Mouse (Mus musculus) hindbrain, embryonic 16.5 days (tissue): ENCODE data around the gene Ap4e1. TPM values are rescaled to one million over a fixed set of nuclear protein-coding genes. Genes with fewer than 3 reads are reported as not detected.
A peak's percentile ranks its signal among the peaks of the same experiment; 100 is the strongest.

Experiments
- ATAC-seq: fragments of 200-750 bp; cut with Nextera tagmentation; 2 replicates; pipeline ENCODE4 v1.8.0; 2017; ENCODE audit warnings: moderate TSS enrichment, moderate library complexity
- H3K27ac ChIP-seq: fragments of 300-500 bp; sonication (generic); 2 replicates; pipeline ENCODE4 v1.5.1; 2014; ENCODE audit warnings: low read depth, mild to moderate bottlenecking, control low read depth, low read length, moderate library complexity
- H3K27me3 ChIP-seq: fragments of 300-500 bp; sonication (generic); replicated peaks from 2 replicates; pipeline ENCODE4 v1.6.1; 2014; ENCODE audit warnings: low read length; ENCODE audit not compliant: control insufficient read depth, insufficient read depth
- H3K36me3 ChIP-seq: fragments of 300-500 bp; sonication (generic); 2 replicates; pipeline ENCODE4 v1.6.1; 2014; ENCODE audit warnings: mild to moderate bottlenecking, low read length, moderate library complexity, mixed read lengths; ENCODE audit not compliant: control insufficient read depth, insufficient read depth
- H3K4me1 ChIP-seq: fragments of 300-500 bp; sonication (generic); 2 replicates; pipeline ENCODE4 v1.6.1; 2014; ENCODE audit warnings: low read depth, low read length; ENCODE audit not compliant: control insufficient read depth, insufficient read depth
- H3K4me2 ChIP-seq: fragments of 300-500 bp; sonication (generic); 2 replicates; pipeline ENCODE4 v1.6.1; 2014; ENCODE audit warnings: mild to moderate bottlenecking, low read length, control low read depth, moderate library complexity
- H3K4me3 ChIP-seq: fragments of 300-500 bp; sonication (generic); 2 replicates; pipeline ENCODE4 v1.5.1; 2014; ENCODE audit warnings: mild to moderate bottlenecking, low read length, control low read depth, moderate library complexity
- H3K9ac ChIP-seq: fragments of 300-500 bp; sonication (generic); 2 replicates; pipeline ENCODE4 v1.6.1; 2014; ENCODE audit warnings: low read depth, mild to moderate bottlenecking, control low read depth, low read length, moderate library complexity
- H3K9me3 ChIP-seq: fragments of 300-500 bp; sonication (generic); 2 replicates; pipeline ENCODE4 v1.6.1; 2014; ENCODE audit warnings: mild to moderate bottlenecking, low read length, moderate library complexity; ENCODE audit not compliant: control insufficient read depth
- WGBS: fragments of 180-500 bp; shearing (Covaris S2); extraction: QIAGEN DNeasy Blood & Tissue Kit; methylation state at CpG from one replicate; pipeline ENCODE4 v1.1.7; 2014; 5-methylcytosine and 5-hydroxymethylcytosine counted together
- polyA plus RNA-seq: library from polyadenylated mRNA; unstranded; fragments of >200 nt; fragmentation: Nextera tagmentation; extraction: Ambion mirVana; gene quantifications from 2 replicates; pipeline ENCODE4 v1.2.1, GENCODE M21; 2015

Ap4e1 gene
- 9.8 and 11.6 TPM in 2 replicates for polyA plus RNA-seq

- peak; percentile 93 for ATAC-seq
- peak within 1 kb of the TSS; percentile 97 for H3K9ac ChIP-seq
- 0 out of 2 replicates have a peak, but pooled peaks cover 2% of the 10 kb centered on the region for H3K36me3 ChIP-seq
- peak within 1 kb of the TSS; percentile 98 for H3K4me3 ChIP-seq
- under 1% methylated on average over 40 of the region's 40 CpGs for whole genome bisulfite sequencing
- peaks cover 12% of the 10 kb centered on the region for H3K4me1 ChIP-seq
- no peaks in the 10 kb centered on the region for H3K27me3 ChIP-seq
- peak within 1 kb of the TSS; percentile 76 for H3K27ac ChIP-seq
- H3K9me3 ChIP-seq: no peaks in the 10 kb centered on the region
- peak within 1 kb of the TSS; percentile 69 for H3K4me2 ChIP-seq
Measured at GRCm38 (mm10) chr2:127008469-127008998, at the start of gene Ap4e1. TSS of gene Ap4e1 (plus strand) at chr2:127008717.

DNA sequence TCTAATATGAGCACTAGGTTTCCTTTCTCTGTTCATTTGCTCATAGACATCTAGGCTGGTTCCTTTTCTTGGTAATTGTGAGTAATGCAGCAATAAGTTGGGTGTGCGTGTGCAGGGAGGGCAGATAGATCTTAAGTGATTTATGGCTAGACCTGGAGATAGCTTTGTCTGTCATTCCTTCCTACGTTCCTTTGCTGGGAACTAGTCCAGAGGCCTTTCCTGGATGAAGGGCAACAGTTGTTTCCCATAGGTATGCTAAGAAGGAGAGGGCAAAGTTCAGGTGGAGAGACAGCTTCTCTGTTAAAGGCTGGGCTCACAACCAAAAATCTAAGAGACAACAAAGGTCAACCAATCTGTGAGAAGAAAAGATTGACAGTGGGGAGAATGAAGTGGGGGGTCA is 46.8 kb upstream of the Ap4e1 start:
- no peak overlapping the region for H3K9ac ChIP-seq
- no peak overlapping the region for H3K27ac ChIP-seq
- no peaks in the 10 kb centered on the region for H3K9me3 ChIP-seq
- H3K4me1 ChIP-seq: no peaks in the 10 kb centered on the region
- no peak overlapping the region for H3K4me3 ChIP-seq
- no peaks in the 10 kb centered on the region for H3K27me3 ChIP-seq
- H3K36me3 ChIP-seq: no peaks in the 10 kb centered on the region
- ATAC-seq: no peak
- WGBS: 83% methylated on average over 2 of the region's 2 CpGs
- no peak overlapping the region for H3K4me2 ChIP-seq

DNA sequence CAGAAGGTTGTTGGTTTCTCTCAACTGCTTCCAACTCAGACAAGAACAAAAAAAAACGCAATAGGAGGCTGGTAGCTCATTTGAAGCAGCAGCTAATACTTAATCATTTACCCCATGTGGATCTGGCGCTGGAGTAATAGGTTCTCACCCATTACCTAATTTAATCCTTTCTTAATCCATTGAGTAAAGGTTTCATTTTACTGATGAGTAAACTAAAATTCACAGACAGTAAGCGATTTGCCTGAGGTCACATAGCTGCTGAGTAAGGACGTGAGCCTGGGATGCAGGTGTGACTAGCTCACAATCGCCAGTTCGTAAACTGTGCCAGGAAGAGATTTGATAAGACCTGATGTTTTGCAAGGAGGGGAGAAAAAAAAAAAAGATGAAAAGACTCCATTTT is 31.1 kb upstream of the Ap4e1 start:
- no peaks in the 10 kb centered on the region for H3K27me3 ChIP-seq
- no peak overlapping the region for H3K4me3 ChIP-seq
- no peak overlapping the region for H3K4me2 ChIP-seq
- no peak overlapping the region for H3K9ac ChIP-seq
- no peaks in the 10 kb centered on the region for H3K9me3 ChIP-seq
- WGBS: 80% methylated on average over 6 of the region's 6 CpGs
- no peak overlapping the region for H3K27ac ChIP-seq
- H3K4me1 ChIP-seq: no peaks in the 10 kb centered on the region
- no peaks in the 10 kb centered on the region for H3K36me3 ChIP-seq
- ATAC-seq: no peak

GRCm38 (mm10) chr2:126983221-126983620 is 25.3 kb upstream of the Ap4e1 start:
- whole genome bisulfite sequencing: 83% methylated on average over 4 of the region's 4 CpGs
- Histone ChIP-seq H3K9me3 (no peaks in the 10 kb centered on the region), H3K27ac (no peak overlapping the region), H3K4me1 (no peaks in the 10 kb centered on the region), H3K9ac (no peak overlapping the region), H3K36me3 (no peaks in the 10 kb centered on the region), H3K4me3 (no peak overlapping the region), H3K27me3 (no peaks in the 10 kb centered on the region), H3K4me2 (no peak overlapping the region)
- no peak for ATAC-seq

DNA sequence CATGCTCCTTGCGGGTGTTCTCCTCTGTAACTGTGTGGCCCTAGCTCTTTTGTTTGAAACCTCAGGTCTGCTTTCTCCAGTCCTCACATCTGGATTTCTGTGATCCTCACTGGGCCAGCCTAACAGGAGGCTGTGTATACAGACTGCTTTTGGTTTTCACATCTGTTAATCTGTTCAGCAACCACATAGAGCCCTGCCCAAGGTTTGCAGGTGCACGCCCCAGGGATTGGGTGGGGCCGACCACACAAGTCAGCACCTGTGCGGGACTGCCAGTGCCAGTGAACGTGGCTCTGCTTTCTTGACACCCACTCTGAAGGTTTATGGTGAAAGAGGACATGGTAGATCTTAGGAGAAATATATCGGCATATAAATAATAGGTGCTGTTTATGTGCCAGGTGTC is 18.6 kb upstream of the Ap4e1 start:
- H3K27me3 ChIP-seq: no peaks in the 10 kb centered on the region
- H3K4me1 ChIP-seq: no peaks in the 10 kb centered on the region
- H3K9me3 ChIP-seq: no peaks in the 10 kb centered on the region
- H3K36me3 ChIP-seq: no peaks in the 10 kb centered on the region
- no peak overlapping the region for H3K27ac ChIP-seq
- no peak for ATAC-seq
- 87% methylated on average over 6 of the region's 6 CpGs for WGBS
- H3K9ac ChIP-seq: no peak overlapping the region
- no peak overlapping the region for H3K4me3 ChIP-seq
- H3K4me2 ChIP-seq: no peak overlapping the region

GRCm38 (mm10) chr2:126992742-126993141 is 15.8 kb upstream of the Ap4e1 start:
- H3K36me3 ChIP-seq: no peaks in the 10 kb centered on the region
- WGBS: 77% methylated on average over 12 of the region's 12 CpGs
- H3K4me2 ChIP-seq: no peak overlapping the region
- no peaks in the 10 kb centered on the region for H3K9me3 ChIP-seq
- no peaks in the 10 kb centered on the region for H3K4me1 ChIP-seq
- no peak overlapping the region for H3K27ac ChIP-seq
- no peak for ATAC-seq
- no peak overlapping the region for H3K9ac ChIP-seq
- H3K27me3 ChIP-seq: no peaks in the 10 kb centered on the region
- no peak overlapping the region for H3K4me3 ChIP-seq

- no peak for ATAC-seq
- Histone ChIP-seq H3K4me2 (no peak overlapping the region), H3K27ac (no peak overlapping the region), H3K9ac (no peak overlapping the region), H3K36me3 (no peaks in the 10 kb centered on the region), H3K4me1 (no peaks in the 10 kb centered on the region), H3K4me3 (no peak overlapping the region), H3K9me3 (no peaks in the 10 kb centered on the region), H3K27me3 (no peaks in the 10 kb centered on the region)
- WGBS: 82% methylated on average over 6 of the region's 6 CpGs
Measured at GRCm38 (mm10) chr2:126994384-126995166, 13.9 kb upstream of the Ap4e1 start.

- WGBS: 26% methylated on average over 5 of the region's 5 CpGs
- no peak for ATAC-seq
- Histone ChIP-seq H3K9me3 (no peaks in the 10 kb centered on the region), H3K27me3 (no peaks in the 10 kb centered on the region), H3K4me3 (no peak overlapping the region), H3K4me2 (peak overlapping the region; percentile 32; the same call in 1 of the 2 replicates), H3K4me1 (no peaks in the 10 kb centered on the region), H3K27ac (no peak overlapping the region), H3K36me3 (no peaks in the 10 kb centered on the region), H3K9ac (no peak overlapping the region)
Measured at GRCm38 (mm10) chr2:126996737-126997136, 11.8 kb upstream of the Ap4e1 start.

DNA sequence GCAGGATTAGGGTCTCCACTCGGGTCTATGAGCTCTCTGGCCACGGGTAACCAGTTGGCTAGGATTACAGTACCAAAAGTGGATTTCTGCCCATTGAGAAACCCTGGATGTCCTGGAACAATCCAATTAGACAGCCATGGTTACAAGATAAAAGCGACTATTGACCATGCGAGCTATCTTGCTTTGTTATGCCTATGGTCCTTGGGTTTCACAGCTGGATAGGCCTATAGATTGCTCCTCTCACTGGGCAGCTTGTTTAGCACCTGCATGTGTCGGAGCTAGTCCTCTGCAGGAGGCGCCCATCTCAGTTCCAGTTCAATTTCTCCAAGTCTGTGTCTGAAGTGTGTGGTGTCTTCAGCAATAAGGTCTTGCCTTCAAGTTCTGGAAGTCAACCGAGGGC is 10.3 kb upstream of the Ap4e1 start:
- WGBS: 64% methylated on average over 7 of the region's 7 CpGs
- Histone ChIP-seq H3K4me1 (no peaks in the 10 kb centered on the region), H3K9ac (no peak overlapping the region), H3K4me3 (no peak overlapping the region), H3K27me3 (no peaks in the 10 kb centered on the region), H3K27ac (no peak overlapping the region), H3K4me2 (no peak overlapping the region), H3K9me3 (no peaks in the 10 kb centered on the region), H3K36me3 (no peaks in the 10 kb centered on the region)
- no peak for ATAC-seq
